Mouse (Mus musculus): ENCODE measurements around the gene Ak9. TPM values are rescaled to one million over a fixed set of nuclear protein-coding genes. Genes with fewer than 3 reads are reported as not detected.

The Ak9 gene
- not detected in 2 replicates for polyA plus RNA-seq (2015; fragmentation: Nextera tagmentation; extraction: Ambion mirVana)

GRCm38 (mm10) chr10:41303639-41304444 lies at the start of gene Ak9:
Ak9 (plus strand) TSS chr10:41303980.
- Histone ChIP-seq H3K4me1 (ENCODE audit: control insufficient read depth, low read depth, low read length) (peaks cover 13% of the 10 kb centered on the region), H3K4me2 (ENCODE audit: low read depth, low read length) (peak within 1 kb of the TSS; percentile 98), H3K27me3 (ENCODE audit: control insufficient read depth, insufficient read depth, low read depth, low read length) (no peaks in the 10 kb centered on the region), H3K27ac (ENCODE audit: low read length) (peak within 1 kb of the TSS; percentile 67), H3K9me3 (replicated peaks; ENCODE audit: control insufficient read depth, low read length) (no peaks in the 10 kb centered on the region), H3K9ac (ENCODE audit: low read depth, low read length) (peak within 1 kb of the TSS; percentile 95), H3K4me3 (ENCODE audit: low read depth, low read length) (peak within 1 kb of the TSS; percentile 94), H3K36me3 (ENCODE audit: control insufficient read depth, insufficient read depth) (no peaks in the 10 kb centered on the region)
- 1% methylated on average over 25 of the region's 25 CpGs for WGBS (ENCODE audit: insufficient replicate concordance)
- ATAC-seq (ENCODE audit: low read depth): peak; percentile 86

- WGBS (ENCODE audit: insufficient replicate concordance): 41% methylated on average over 8 of the region's 8 CpGs
- Histone ChIP-seq H3K4me3 (ENCODE audit: low read depth, low read length) (no peak overlapping the region), H3K4me2 (ENCODE audit: low read depth, low read length) (no peak overlapping the region), H3K9ac (ENCODE audit: low read depth, low read length) (peak overlapping the region; percentile 32), H3K27ac (ENCODE audit: low read length) (peak overlapping the region; percentile 41; the same call in 1 of the 2 replicates), H3K4me1 (ENCODE audit: control insufficient read depth, low read depth, low read length) (peaks cover 22% of the 10 kb centered on the region), H3K27me3 (ENCODE audit: control insufficient read depth, insufficient read depth, low read depth, low read length) (no peaks in the 10 kb centered on the region), H3K9me3 (replicated peaks; ENCODE audit: control insufficient read depth, low read length) (0 out of 2 replicates have a peak, but pooled peaks cover 2% of the 10 kb centered on the region), H3K36me3 (ENCODE audit: control insufficient read depth, insufficient read depth) (peaks cover 9% of the 10 kb centered on the region; the same call in 1 of the 2 replicates)
- no peak for ATAC-seq (ENCODE audit: low read depth)
Measured at GRCm38 (mm10) chr10:41260243-41261006, 43.4 kb upstream of the Ak9 start.

- H3K4me2 ChIP-seq (ENCODE audit: low read depth, low read length): no peak overlapping the region
- peak; percentile 78 for ATAC-seq (ENCODE audit: low read depth)
- H3K27ac ChIP-seq (ENCODE audit: low read length): peak overlapping the region; percentile 77
Measured at GRCm38 (mm10) chr10:41261218-41261617, 42.6 kb upstream of the Ak9 start.

GRCm38 (mm10) chr10:41261889-41262288 lies 41.9 kb upstream of the Ak9 start:
- Histone ChIP-seq H3K4me1 (ENCODE audit: control insufficient read depth, low read depth, low read length) (peaks cover 22% of the 10 kb centered on the region), H3K9ac (ENCODE audit: low read depth, low read length) (peak overlapping the region; percentile 49), H3K9me3 (replicated peaks; ENCODE audit: control insufficient read depth, low read length) (0 out of 2 replicates have a peak, but pooled peaks cover 2% of the 10 kb centered on the region), H3K27ac (ENCODE audit: low read length) (peak overlapping the region; percentile 77), H3K27me3 (ENCODE audit: control insufficient read depth, insufficient read depth, low read depth, low read length) (no peaks in the 10 kb centered on the region), H3K4me3 (ENCODE audit: low read depth, low read length) (no peak overlapping the region), H3K36me3 (ENCODE audit: control insufficient read depth, insufficient read depth) (peaks cover 6% of the 10 kb centered on the region; the same call in 1 of the 2 replicates), H3K4me2 (ENCODE audit: low read depth, low read length) (no peak overlapping the region)
- ATAC-seq (ENCODE audit: low read depth): peak; percentile 74

More at GRCm38 (mm10) chr10:41261218-41261617, 42.6 kb upstream of the Ak9 start:
- Histone ChIP-seq H3K36me3 (ENCODE audit: control insufficient read depth, insufficient read depth) (peaks cover 6% of the 10 kb centered on the region; the same call in 1 of the 2 replicates), H3K4me1 (ENCODE audit: control insufficient read depth, low read depth, low read length) (peaks cover 22% of the 10 kb centered on the region), H3K4me3 (ENCODE audit: low read depth, low read length) (no peak overlapping the region), H3K9ac (ENCODE audit: low read depth, low read length) (peak overlapping the region; percentile 49), H3K9me3 (replicated peaks; ENCODE audit: control insufficient read depth, low read length) (0 out of 2 replicates have a peak, but pooled peaks cover 2% of the 10 kb centered on the region), H3K27me3 (ENCODE audit: control insufficient read depth, insufficient read depth, low read depth, low read length) (no peaks in the 10 kb centered on the region)
- 29% methylated on average over 1 of the region's 1 CpGs for WGBS (ENCODE audit: insufficient replicate concordance)

- WGBS (ENCODE audit: insufficient replicate concordance): 57% methylated on average over 7 of the region's 7 CpGs
- no peak for ATAC-seq (ENCODE audit: low read depth)
- Histone ChIP-seq H3K36me3 (ENCODE audit: control insufficient read depth, insufficient read depth) (no peaks in the 10 kb centered on the region), H3K9ac (ENCODE audit: low read depth, low read length) (no peak overlapping the region), H3K4me2 (ENCODE audit: low read depth, low read length) (no peak overlapping the region), H3K4me1 (ENCODE audit: control insufficient read depth, low read depth, low read length) (no peaks in the 10 kb centered on the region), H3K4me3 (ENCODE audit: low read depth, low read length) (no peak overlapping the region), H3K27me3 (ENCODE audit: control insufficient read depth, insufficient read depth, low read depth, low read length) (no peaks in the 10 kb centered on the region), H3K9me3 (replicated peaks; ENCODE audit: control insufficient read depth, low read length) (no peaks in the 10 kb centered on the region), H3K27ac (ENCODE audit: low read length) (no peak overlapping the region)
Measured at GRCm38 (mm10) chr10:41271860-41272259, 31.9 kb upstream of the Ak9 start.

- Histone ChIP-seq H3K9me3 (replicated peaks; ENCODE audit: control insufficient read depth, low read length) (no peaks in the 10 kb centered on the region), H3K36me3 (ENCODE audit: control insufficient read depth, insufficient read depth) (no peaks in the 10 kb centered on the region), H3K4me3 (ENCODE audit: low read depth, low read length) (no peak overlapping the region), H3K4me2 (ENCODE audit: low read depth, low read length) (no peak overlapping the region), H3K27me3 (ENCODE audit: control insufficient read depth, insufficient read depth, low read depth, low read length) (no peaks in the 10 kb centered on the region), H3K27ac (ENCODE audit: low read length) (no peak overlapping the region), H3K4me1 (ENCODE audit: control insufficient read depth, low read depth, low read length) (no peaks in the 10 kb centered on the region), H3K9ac (ENCODE audit: low read depth, low read length) (no peak overlapping the region)
- 83% methylated on average over 1 of the region's 1 CpGs for WGBS (ENCODE audit: insufficient replicate concordance)
- ATAC-seq (ENCODE audit: low read depth): no peak
Measured at GRCm38 (mm10) chr10:41274871-41275270, 28.9 kb upstream of the Ak9 start.

GRCm38 (mm10) chr10:41278808-41279207 lies 25.0 kb upstream of the Ak9 start:
- Histone ChIP-seq H3K36me3 (ENCODE audit: control insufficient read depth, insufficient read depth) (no peaks in the 10 kb centered on the region), H3K27me3 (ENCODE audit: control insufficient read depth, insufficient read depth, low read depth, low read length) (no peaks in the 10 kb centered on the region), H3K9me3 (replicated peaks; ENCODE audit: control insufficient read depth, low read length) (no peaks in the 10 kb centered on the region), H3K4me2 (ENCODE audit: low read depth, low read length) (no peak overlapping the region), H3K4me1 (ENCODE audit: control insufficient read depth, low read depth, low read length) (no peaks in the 10 kb centered on the region), H3K27ac (ENCODE audit: low read length) (no peak overlapping the region), H3K4me3 (ENCODE audit: low read depth, low read length) (no peak overlapping the region), H3K9ac (ENCODE audit: low read depth, low read length) (no peak overlapping the region)
- ATAC-seq (ENCODE audit: low read depth): no peak
- 86% methylated on average over 1 of the region's 1 CpGs for WGBS (ENCODE audit: insufficient replicate concordance)

GRCm38 (mm10) chr10:41280177-41280576 lies 23.6 kb upstream of the Ak9 start:
- H3K27me3 ChIP-seq (ENCODE audit: control insufficient read depth, insufficient read depth, low read depth, low read length): no peaks in the 10 kb centered on the region
- H3K4me2 ChIP-seq (ENCODE audit: low read depth, low read length): no peak overlapping the region
- H3K4me1 ChIP-seq (ENCODE audit: control insufficient read depth, low read depth, low read length): no peaks in the 10 kb centered on the region
- H3K9ac ChIP-seq (ENCODE audit: low read depth, low read length): no peak overlapping the region
- no peak for ATAC-seq (ENCODE audit: low read depth)
- no peaks in the 10 kb centered on the region for H3K9me3 ChIP-seq (replicated peaks; ENCODE audit: control insufficient read depth, low read length)
- H3K4me3 ChIP-seq (ENCODE audit: low read depth, low read length): no peak overlapping the region
- 52% methylated on average over 6 of the region's 6 CpGs for WGBS (ENCODE audit: insufficient replicate concordance)
- no peak overlapping the region for H3K27ac ChIP-seq (ENCODE audit: low read length)
- no peaks in the 10 kb centered on the region for H3K36me3 ChIP-seq (ENCODE audit: control insufficient read depth, insufficient read depth)

GRCm38 (mm10) chr10:41280796-41281195 lies 23.0 kb upstream of the Ak9 start:
- Histone ChIP-seq H3K36me3 (ENCODE audit: control insufficient read depth, insufficient read depth) (no peaks in the 10 kb centered on the region), H3K4me3 (ENCODE audit: low read depth, low read length) (no peak overlapping the region), H3K9me3 (replicated peaks; ENCODE audit: control insufficient read depth, low read length) (no peaks in the 10 kb centered on the region), H3K9ac (ENCODE audit: low read depth, low read length) (no peak overlapping the region), H3K4me2 (ENCODE audit: low read depth, low read length) (no peak overlapping the region), H3K27me3 (ENCODE audit: control insufficient read depth, insufficient read depth, low read depth, low read length) (no peaks in the 10 kb centered on the region), H3K4me1 (ENCODE audit: control insufficient read depth, low read depth, low read length) (no peaks in the 10 kb centered on the region), H3K27ac (ENCODE audit: low read length) (no peak overlapping the region)
- WGBS (ENCODE audit: insufficient replicate concordance): 74% methylated on average over 2 of the region's 2 CpGs
- no peak for ATAC-seq (ENCODE audit: low read depth)

Data from liver, embryonic 16.5 days (tissue).